Mouse (Mus musculus) CH12.LX (cell line): ENCODE measurements around the gene Gnb1l.

ENCODE experiments used
- CTCF ChIP-seq, 2 experiments: IDR thresholded peaks in 1 of 2; conservative IDR thresholded peaks in 1 of 2; 2 replicates each; pipeline ENCODE4 v1.5.1; 2011 to 2012; ENCODE audit warnings: low read depth in 2 of 2, low read length in 2 of 2, improper control_type of control experiment in 1 of 2, inconsistent platforms in 1 of 2, mild to moderate bottlenecking in 1 of 2, moderate library complexity in 1 of 2
- MAX ChIP-seq: IDR thresholded peaks from 2 replicates; pipeline ENCODE4 v1.6.1; 2011; ENCODE audit warnings: low read length, improper control_type of control experiment
- MAZ ChIP-seq: IDR thresholded peaks from 2 replicates; pipeline ENCODE4 v1.6.1; 2012; ENCODE audit warnings: low read depth, mild to moderate bottlenecking, inconsistent platforms, low read length, improper control_type of control experiment, moderate library complexity
- POLR2A ChIP-seq: IDR thresholded peaks from 2 replicates; pipeline ENCODE4 v1.6.1; 2011; ENCODE audit warnings: low read depth, mild to moderate bottlenecking, improper control_type of control experiment, low read length
- TCF12 ChIP-seq: IDR thresholded peaks from 2 replicates; pipeline ENCODE4 v1.6.1; 2014; ENCODE audit warnings: low read depth, mild to moderate bottlenecking, inconsistent platforms, low read length, improper control_type of control experiment
- UBTF ChIP-seq: IDR thresholded peaks from 2 replicates; pipeline ENCODE4 v1.6.1; 2012; ENCODE audit warnings: low read depth, mild to moderate bottlenecking, inconsistent platforms, low read length, improper control_type of control experiment, moderate library complexity
- USF2 ChIP-seq: conservative IDR thresholded peaks from 2 replicates; pipeline ENCODE4 v1.6.1; 2011; ENCODE audit warnings: low read depth, low read length, improper control_type of control experiment
- ZMIZ1 ChIP-seq: IDR thresholded peaks from 2 replicates; pipeline ENCODE4 v1.6.1; 2012; ENCODE audit warnings: low read depth, mild to moderate bottlenecking, inconsistent platforms, low read length, improper control_type of control experiment

DNA sequence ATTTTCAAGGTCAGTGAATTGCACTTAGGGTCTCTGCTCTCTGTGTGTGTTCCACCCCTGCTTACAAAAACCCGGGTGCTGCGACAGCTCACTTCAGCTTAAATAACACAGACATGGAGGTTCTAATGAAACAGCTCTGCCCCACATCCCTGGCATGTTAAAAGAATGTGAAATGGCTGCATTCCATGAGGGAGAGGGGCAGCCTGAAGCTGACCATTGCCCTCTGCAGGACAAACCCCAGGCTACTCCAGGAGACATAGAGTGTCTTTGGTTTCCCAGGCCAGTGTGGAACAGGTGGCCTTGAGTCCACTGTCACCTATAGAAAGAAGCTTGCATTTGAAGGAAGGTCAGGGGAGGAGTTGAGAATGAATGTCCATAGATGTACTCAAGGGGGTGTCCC is 81.9 kb downstream of the Gnb1l start:
- TF ChIP-seq POLR2A (no peak), MAZ (no peak), USF2 (no peak), MAX (no peak), CTCF (conservative IDR thresholded peaks at IDR 0.05 in 1 of 2, IDR thresholded peaks at IDR 0.05 in 1 of 2; ENCODE audit: low read depth in 2 of 2, low read length in 2 of 2) (no peak), ZMIZ1 (no peak), TCF12 (no peak), UBTF (no peak)
